Mouse (Mus musculus) E14TG2a.4 (cell line): Measurements from ENCODE around the gene Vps11.

Source experiments
- CTCF ChIP-seq: conservative IDR thresholded peaks from 2 replicates; pipeline ENCODE4 v1.5.1; 2014; ENCODE audit warnings: low read length
- NANOG ChIP-seq: IDR thresholded peaks from 2 replicates; pipeline ENCODE4 v1.6.1; 2014; ENCODE audit warnings: borderline replicate concordance, low read length, mixed read lengths
- POU5F1 ChIP-seq: IDR thresholded peaks from 2 replicates; pipeline ENCODE4 v1.6.1; 2014; ENCODE audit warnings: low read length, borderline replicate concordance

DNA sequence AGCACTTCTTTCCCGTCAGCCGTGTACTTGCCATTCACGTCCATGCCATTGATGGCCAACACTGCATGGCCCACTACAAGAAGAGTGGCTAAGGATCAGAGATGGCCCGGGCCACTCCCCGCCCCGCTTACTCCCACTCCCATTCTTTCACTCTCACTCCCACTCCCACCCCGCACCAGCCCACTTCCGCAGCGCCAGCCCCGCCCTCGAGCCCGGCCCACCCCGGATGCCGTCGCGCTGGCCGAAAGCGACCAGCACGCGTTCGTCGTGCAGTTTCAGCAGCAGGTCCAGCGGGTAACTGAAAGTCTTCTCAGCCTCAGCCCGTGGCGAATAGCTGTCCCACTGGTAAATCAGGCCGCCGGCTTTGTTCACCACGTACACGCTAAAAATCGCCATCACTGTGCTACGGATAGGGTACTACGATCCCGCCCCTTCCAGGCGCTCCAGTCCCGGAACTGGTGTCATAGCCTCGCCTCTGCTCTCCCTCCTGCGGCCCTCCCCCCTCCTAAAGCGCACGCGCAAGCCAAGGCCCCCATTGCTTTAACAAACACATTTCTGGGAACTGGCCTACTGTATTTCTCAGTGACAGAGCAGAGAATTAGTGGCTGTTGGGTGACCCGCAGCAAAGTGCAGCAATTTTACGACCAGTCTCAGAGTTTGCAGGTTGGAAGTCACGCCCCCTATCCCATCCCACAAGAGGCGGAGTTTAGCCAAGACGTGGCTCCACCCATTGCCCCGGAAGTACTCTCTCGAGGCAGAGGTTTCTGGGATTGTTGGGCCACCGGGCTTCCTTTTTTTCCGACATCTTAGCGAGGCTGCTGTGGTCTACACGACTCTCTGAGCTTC is 45.7 kb upstream of the Vps11 start, which contains the start of the genes Rps25 and Trappc4:
- TF ChIP-seq CTCF, result no peak
- TF ChIP-seq NANOG, result no peak
- no peak for TF ChIP-seq POU5F1
